Mouse (Mus musculus) heart, embryonic 14.5 days (tissue): ENCODE measurements at regions not wholly inside any gene's neighbourhood (a gene's known extent, or its start where the extent isn't known, plus 50 kb on each side); places are given as distances from the start of the nearest gene placed in this dataset.
"Not testable (repeated sequence)": the region's sequence is repeated elsewhere in the genome, so short reads cannot be mapped to it uniquely, and the experiment has no call there.

ENCODE experiments used
- ATAC-seq: fragments of 200-750 bp; cut with Nextera tagmentation; 2 replicates; pipeline ENCODE4 v1.8.0; 2017; ENCODE audit warnings: low read depth, moderate TSS enrichment; ENCODE audit not compliant: insufficient number of reproducible peaks, insufficient read depth, low FRiP score
- H3K27ac ChIP-seq, 2 experiments: fragments of 200-500 bp in 1 of 2; fragments of 300-500 bp in 1 of 2; sonication (generic) in 1 of 2; replicated peaks in 1 of 2; 2 replicates each; pipeline ENCODE4 v1.5.1; 2012 to 2014; ENCODE audit warnings: low read depth in 2 of 2, low read length in 2 of 2, control low read depth in 1 of 2, mild to moderate bottlenecking in 1 of 2, mixed read lengths in 1 of 2; ENCODE audit not compliant: control insufficient read depth in 1 of 2, insufficient read depth in 1 of 2
- H3K27me3 ChIP-seq: fragments of 300-500 bp; sonication (generic); 2 replicates; pipeline ENCODE4 v1.6.1; 2014; ENCODE audit warnings: mild to moderate bottlenecking, low read length, control low read depth; ENCODE audit not compliant: control insufficient read depth, insufficient read depth
- H3K36me3 ChIP-seq: fragments of 300-500 bp; sonication (generic); 2 replicates; pipeline ENCODE4 v1.6.1; 2014; ENCODE audit warnings: mild to moderate bottlenecking, control low read depth, low read length, mixed read lengths; ENCODE audit not compliant: control insufficient read depth, insufficient read depth
- H3K4me1 ChIP-seq, 2 experiments: fragments of 200-500 bp in 1 of 2; fragments of 300-500 bp in 1 of 2; sonication (generic) in 1 of 2; 2 replicates each; pipeline ENCODE4 v1.6.1; 2012 to 2014; ENCODE audit warnings: low read length in 2 of 2, control low read depth in 1 of 2, mixed read lengths in 1 of 2; ENCODE audit not compliant: control insufficient read depth in 2 of 2, insufficient read depth in 2 of 2
- H3K4me2 ChIP-seq: fragments of 300-500 bp; sonication (generic); 2 replicates; pipeline ENCODE4 v1.6.1; 2014; ENCODE audit warnings: mild to moderate bottlenecking, low read length
- H3K4me3 ChIP-seq, 2 experiments: fragments of 200-500 bp in 1 of 2; fragments of 300-500 bp in 1 of 2; sonication (generic) in 1 of 2; 2 replicates each; pipeline ENCODE4 v1.5.1; 2012 to 2014; ENCODE audit warnings: low read length in 2 of 2, mild to moderate bottlenecking in 2 of 2, control low read depth in 1 of 2, low read depth in 1 of 2, moderate library complexity in 1 of 2; ENCODE audit not compliant: control insufficient read depth in 1 of 2, insufficient read depth in 1 of 2
- H3K9ac ChIP-seq: fragments of 300-500 bp; sonication (generic); 2 replicates; pipeline ENCODE4 v1.6.1; 2014; ENCODE audit warnings: mild to moderate bottlenecking, low read length
- H3K9me3 ChIP-seq: fragments of 300-500 bp; sonication (generic); 2 replicates; pipeline ENCODE4 v1.6.1; 2016; ENCODE audit warnings: low read length, control low read depth; ENCODE audit not compliant: control insufficient read depth
- WGBS: fragments of 180-500 bp; shearing (Covaris S2); extraction: QIAGEN DNeasy Blood & Tissue Kit; methylation state at CpG from one replicate; pipeline ENCODE4 v1.1.7; 2014; 5-methylcytosine and 5-hydroxymethylcytosine counted together

DNA sequence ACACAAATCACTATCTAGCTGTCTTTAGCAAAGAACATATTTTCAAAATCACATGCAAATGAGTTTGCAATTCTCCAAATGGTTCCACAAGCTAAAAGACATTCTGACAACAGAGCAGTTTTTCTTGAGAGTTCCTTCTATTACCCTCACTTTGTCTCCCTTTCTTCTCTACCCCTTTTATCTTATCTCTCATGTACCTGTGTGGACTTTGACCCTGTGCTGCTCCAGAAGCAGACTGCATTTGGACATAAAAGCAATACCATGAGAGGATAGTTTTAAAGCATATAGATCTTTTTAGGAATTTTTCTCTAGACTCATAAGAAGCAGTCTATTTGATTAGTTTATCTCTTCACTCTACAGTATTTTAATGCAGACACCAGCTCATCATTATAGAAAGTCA, 350.4 kb upstream of the Nectin3 start:
- Histone ChIP-seq H3K27me3 (no peaks in the 10 kb centered on the region), H3K4me1 (no peaks in the 10 kb centered on the region), H3K9me3 (no peaks in the 10 kb centered on the region), H3K36me3 (no peaks in the 10 kb centered on the region), H3K27ac (no peak overlapping the region), H3K4me3 (no peak overlapping the region), H3K9ac (no peak overlapping the region), H3K4me2 (no peak overlapping the region)
- no peak for ATAC-seq

DNA sequence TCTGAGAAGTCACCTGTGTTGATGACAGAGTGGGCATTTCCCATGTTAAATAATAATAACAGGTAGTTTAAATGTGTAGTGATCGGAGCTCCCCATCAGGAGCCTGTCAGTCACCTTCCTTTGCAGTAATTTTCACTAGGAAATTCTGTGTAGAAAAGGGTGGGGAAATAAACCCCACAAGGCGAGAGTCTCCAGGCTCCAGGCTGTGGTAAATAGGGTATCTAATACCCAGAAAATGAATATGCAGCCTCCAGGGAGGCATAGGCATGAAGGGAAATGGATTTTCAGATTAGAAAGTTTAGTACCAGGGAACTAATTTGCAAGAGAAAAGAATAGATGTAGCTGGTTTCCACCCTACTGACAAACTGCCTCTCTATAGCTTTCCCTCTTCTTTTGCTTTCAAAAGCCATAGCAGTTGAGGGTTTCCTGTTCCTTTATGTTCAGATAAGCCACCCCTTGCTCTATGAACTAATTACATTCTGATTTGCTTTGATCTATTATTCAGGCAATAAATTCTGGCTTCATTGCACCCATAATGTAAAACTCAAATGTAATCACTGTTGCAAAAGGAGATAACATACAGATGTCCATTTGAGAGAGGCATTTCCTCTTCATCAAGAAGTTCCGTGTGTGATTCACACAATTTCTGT, 349.5 kb upstream of the Nectin3 start:
- H3K27me3 ChIP-seq: no peaks in the 10 kb centered on the region
- H3K4me2 ChIP-seq: no peak overlapping the region
- H3K9me3 ChIP-seq: no peaks in the 10 kb centered on the region
- 79% methylated on average over 3 of the region's 3 CpGs for WGBS
- no peaks in the 10 kb centered on the region for H3K36me3 ChIP-seq
- H3K4me3 ChIP-seq: no peak overlapping the region
- no peak for ATAC-seq
- H3K27ac ChIP-seq: no peak overlapping the region
- H3K9ac ChIP-seq: no peak overlapping the region
- H3K4me1 ChIP-seq: no peaks in the 10 kb centered on the region

DNA sequence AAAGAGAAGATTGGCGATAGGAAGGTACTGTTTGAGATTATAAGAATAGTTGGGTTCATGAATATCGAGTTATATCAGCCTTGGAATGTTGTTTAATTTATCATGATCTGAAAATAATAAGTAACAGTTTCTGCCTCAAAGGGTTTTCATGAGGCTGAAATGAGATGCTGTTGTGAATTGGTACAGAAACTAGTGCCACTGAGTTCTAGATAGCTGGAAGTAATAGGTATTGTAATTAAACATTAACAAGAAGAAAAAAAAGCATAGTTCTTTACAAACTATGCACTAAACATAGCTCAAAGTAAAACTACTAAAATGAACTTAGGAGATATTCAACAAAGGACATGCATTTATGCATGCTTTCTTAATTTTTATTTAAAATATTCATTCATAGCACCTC, 342.9 kb upstream of the Nectin3 start:
- no peak for ATAC-seq
- Histone ChIP-seq H3K9ac (no peak overlapping the region), H3K4me3 (no peak overlapping the region), H3K27me3 (no peaks in the 10 kb centered on the region), H3K4me2 (no peak overlapping the region), H3K9me3 (no peaks in the 10 kb centered on the region), H3K27ac (no peak overlapping the region), H3K4me1 (no peaks in the 10 kb centered on the region), H3K36me3 (no peaks in the 10 kb centered on the region)
- 78% methylated on average over 2 of the region's 2 CpGs for WGBS

DNA sequence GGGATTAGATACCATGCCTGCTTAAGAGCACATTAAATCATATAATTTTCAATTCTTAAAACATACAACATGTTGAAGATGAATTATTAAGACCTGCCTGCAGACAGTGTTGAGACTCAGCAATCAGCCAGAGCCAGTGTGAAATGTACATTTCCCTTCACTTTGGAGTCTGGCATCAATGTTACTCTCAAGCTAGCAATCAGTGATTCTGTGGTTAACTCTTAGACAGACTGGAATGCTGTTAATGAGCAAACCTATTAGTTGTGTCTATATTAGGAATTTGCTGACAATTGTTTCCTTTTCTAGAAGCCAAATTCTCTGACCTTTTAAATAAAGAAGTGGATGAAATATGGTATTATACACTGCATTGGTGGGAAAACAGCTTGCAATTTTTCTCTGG, 342.4 kb upstream of the Nectin3 start:
- Histone ChIP-seq H3K9ac (no peak overlapping the region), H3K27ac (no peak overlapping the region), H3K27me3 (no peaks in the 10 kb centered on the region), H3K4me1 (no peaks in the 10 kb centered on the region), H3K36me3 (no peaks in the 10 kb centered on the region), H3K4me2 (no peak overlapping the region), H3K4me3 (no peak overlapping the region), H3K9me3 (no peaks in the 10 kb centered on the region)
- ATAC-seq: no peak

DNA sequence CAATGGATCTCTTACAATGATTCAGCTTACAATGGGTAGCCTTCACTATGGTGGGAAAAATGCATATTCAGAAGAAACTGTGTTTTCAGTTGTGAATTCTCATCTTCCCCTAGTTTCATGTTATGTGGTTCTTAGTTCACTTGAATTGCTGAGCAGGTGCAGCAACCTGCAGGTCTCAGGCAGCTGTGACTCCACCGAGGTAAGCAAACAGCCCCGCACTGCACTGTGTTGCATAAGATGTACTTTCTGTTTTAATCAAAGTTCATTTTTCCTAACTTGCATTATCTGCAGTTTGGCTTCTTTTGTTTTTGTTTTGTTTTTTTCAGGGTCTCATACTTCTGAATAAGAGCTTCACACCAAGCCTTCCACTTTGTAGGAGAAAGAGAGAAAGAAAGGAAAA, 326.8 kb upstream of the Nectin3 start:
- no peak overlapping the region for H3K9ac ChIP-seq
- no peaks in the 10 kb centered on the region for H3K36me3 ChIP-seq
- no peak overlapping the region for H3K27ac ChIP-seq
- no peak for ATAC-seq
- no peak overlapping the region for H3K4me2 ChIP-seq
- H3K9me3 ChIP-seq: no peaks in the 10 kb centered on the region
- no peaks in the 10 kb centered on the region for H3K27me3 ChIP-seq
- no peaks in the 10 kb centered on the region for H3K4me1 ChIP-seq
- no peak overlapping the region for H3K4me3 ChIP-seq
- WGBS: 84% methylated on average over 2 of the region's 2 CpGs

DNA sequence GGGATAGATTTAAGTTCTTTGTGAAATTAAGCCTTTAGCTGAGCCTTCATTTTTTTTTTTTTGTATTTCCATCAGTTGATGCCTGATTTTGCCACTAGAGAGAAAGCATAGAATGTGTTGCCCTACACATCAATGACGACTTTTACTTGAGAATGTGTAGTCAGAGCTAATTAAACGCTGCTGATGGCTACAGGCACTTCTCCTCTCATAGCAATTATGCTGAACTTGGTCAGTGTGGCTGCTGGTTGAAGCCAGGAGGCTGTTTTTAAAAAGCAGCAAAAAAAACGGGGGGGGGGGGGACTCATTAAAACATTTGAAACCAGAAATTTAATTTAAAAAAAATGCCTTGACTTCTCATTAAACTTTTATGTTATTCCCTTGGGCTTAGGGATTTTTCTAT, 324.4 kb upstream of the Nectin3 start:
- Histone ChIP-seq H3K4me2 (no peak overlapping the region), H3K9ac (no peak overlapping the region), H3K36me3 (no peaks in the 10 kb centered on the region), H3K27ac (no peak overlapping the region), H3K27me3 (no peaks in the 10 kb centered on the region), H3K9me3 (no peaks in the 10 kb centered on the region), H3K4me3 (no peak overlapping the region), H3K4me1 (no peaks in the 10 kb centered on the region)
- ATAC-seq: no peak
- 54% methylated on average over 3 of the region's 3 CpGs for WGBS

DNA sequence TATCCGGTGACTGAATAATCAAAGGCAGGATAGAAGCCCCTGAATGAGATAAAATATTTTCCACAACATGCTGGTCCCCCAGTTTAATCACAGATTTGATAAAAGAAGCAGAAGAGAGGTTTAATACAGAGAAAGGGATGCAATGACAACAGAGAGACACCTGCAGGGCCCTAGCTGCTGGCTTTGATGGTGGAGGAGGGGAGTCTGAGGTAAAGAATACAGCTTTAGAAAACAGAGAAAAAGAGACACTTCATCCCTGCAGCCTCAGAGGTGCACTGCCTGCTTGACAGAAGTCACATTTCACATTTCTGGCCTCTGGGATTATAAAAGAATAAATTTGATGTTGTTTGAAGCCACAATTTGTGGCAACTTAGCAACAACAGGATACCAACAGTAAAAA, 319.9 kb upstream of the Nectin3 start:
- Histone ChIP-seq H3K27me3 (no peaks in the 10 kb centered on the region), H3K4me2 (no peak overlapping the region), H3K36me3 (no peaks in the 10 kb centered on the region), H3K4me1 (no peaks in the 10 kb centered on the region), H3K9ac (no peak overlapping the region), H3K4me3 (no peak overlapping the region), H3K27ac (no peak overlapping the region), H3K9me3 (no peaks in the 10 kb centered on the region)
- WGBS: 81% methylated on average over 1 of the region's 1 CpGs
- no peak for ATAC-seq

DNA sequence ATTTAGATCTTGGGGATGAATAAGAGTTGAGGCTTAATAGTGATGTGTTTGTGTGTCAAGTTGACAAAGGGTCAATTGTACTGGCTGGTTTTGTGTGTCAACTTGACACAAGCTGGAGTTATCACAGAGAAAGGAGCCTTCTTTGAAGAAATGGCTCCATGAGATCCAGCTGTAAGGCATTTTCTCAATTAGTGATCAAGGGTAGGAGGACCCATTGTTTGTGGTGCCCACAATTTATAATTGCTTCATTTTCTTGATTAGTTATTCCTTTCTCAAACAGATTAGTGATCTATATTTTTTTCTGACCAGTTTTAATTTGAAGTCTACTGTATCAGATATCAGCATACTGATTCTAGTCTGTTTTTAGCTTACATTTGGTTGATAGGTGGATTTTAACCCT, 313.5 kb upstream of the Nectin3 start:
- H3K27ac ChIP-seq, H3K4me1 ChIP-seq, H3K9ac ChIP-seq, H3K4me2 ChIP-seq, H3K9me3 ChIP-seq, H3K27me3 ChIP-seq, H3K36me3 ChIP-seq, H3K4me3 ChIP-seq, ATAC-seq: not testable (repeated sequence)
